Mouse (Mus musculus) urinary bladder, postnatal 4 days (tissue): ENCODE measurements around the gene Neb.

Experiments
- DNase-seq, 2 experiments: peaks; one replicate each; pipeline ENCODE4 v3.0.0; 2021 to 2022; ENCODE audit warnings: low spot score in 2 of 2

Gene Neb

DNA sequence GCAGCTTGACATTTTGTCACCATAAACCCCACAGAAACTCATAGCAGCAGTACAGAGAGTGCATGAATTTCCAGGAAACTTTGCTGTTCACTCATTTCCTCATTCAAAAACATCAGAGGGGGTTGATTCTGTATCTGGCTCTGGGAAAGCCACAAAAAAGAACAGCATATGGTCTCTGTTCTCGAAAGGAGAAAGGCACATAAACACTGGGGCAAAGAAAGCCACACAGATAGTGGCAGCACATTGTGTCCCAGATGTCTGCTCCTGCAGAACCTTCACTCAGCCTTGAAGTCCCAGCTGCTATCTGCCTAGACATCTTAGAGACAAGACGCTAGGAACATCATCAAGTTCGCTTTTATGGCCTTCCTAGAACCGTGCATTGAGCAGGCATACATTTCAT is 67.5 kb downstream of the Neb start:
- DNase-seq: no peak

DNA sequence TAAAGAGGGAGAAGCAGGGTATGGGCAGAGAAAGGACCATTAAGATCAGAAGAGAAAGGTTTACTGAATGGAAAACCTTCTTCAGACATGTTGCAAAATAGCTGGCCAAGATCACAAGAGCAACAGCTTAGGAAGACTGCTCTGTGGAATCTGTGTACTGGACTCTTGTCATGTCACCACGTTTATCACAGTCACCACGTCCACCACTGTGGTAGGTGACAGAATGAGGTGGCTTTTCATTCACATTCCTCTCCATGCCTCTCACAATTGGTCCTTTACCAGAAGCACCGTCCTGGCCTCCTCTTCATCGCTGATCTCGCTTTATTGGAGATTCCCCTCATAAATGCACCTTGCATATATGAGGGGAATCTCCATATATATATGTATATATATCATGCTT is 71.6 kb downstream of the Neb start:
- DNase-seq: no peak

DNA sequence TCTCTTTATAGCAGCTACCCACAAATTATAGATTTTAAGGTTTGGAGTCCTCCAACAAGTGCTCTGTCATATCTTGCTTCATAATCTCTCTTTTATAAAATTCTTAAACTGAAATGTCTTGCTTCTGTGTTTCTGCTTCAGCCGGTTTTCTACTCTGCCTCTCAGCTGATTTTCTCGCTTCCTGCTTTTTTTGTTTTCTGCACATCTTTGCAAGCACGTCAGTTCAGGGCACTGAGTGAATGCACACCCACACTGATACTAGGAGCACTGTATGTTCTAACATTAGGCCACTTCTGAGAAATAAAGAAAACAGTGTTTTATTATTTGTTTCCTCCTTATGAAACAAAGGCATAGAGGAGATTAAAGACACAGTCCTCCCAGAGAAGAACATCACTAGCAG is 73.7 kb downstream of the Neb start:
- no peak for DNase-seq

- DNase-seq: no peak
Measured at GRCm38 (mm10) chr2:52303405-52303804, 74.9 kb downstream of the Neb start.

DNA sequence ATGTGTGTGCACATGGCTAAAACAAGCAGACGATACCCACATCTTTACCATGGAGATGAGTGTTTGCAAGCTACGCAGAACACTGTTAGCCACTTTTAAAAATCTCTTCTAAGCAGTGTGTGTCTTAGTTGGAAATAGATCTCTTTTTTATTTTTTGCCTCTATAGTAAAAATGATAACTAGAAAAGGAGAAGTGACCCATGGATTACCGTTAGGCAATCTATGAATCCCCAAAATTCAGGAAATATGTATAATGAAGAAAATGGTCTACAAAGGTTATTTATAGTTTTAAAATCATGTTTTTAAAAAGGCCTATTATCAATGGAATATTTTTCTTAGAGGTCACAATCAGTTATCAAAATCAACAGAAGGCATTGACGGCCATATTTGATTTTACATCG is 80.3 kb downstream of the Neb start:
- DNase-seq: no peak

GRCm38 (mm10) chr2:52296779-52297178 is 81.5 kb downstream of the Neb start:
- DNase-seq: no peak

DNA sequence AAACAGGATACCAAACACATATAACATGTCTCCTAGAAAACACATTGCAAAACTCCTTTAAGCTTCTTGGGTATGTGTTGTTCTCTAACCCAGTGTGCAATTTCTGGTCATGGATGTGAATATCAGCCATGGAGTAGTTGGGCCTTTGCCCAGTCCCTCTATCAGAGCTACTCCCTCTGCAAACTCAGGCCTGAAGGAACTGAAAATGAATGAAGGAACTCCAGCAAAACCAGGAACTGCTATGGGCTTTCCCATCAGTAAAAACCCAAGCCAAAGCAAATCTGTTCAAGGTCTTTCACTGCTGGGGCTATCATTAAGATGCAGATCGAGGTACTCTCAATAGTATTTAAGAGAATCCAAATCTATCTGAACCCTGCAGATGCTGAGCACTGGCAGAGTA is 90.8 kb downstream of the Neb start:
- DNase-seq: no peak

DNA sequence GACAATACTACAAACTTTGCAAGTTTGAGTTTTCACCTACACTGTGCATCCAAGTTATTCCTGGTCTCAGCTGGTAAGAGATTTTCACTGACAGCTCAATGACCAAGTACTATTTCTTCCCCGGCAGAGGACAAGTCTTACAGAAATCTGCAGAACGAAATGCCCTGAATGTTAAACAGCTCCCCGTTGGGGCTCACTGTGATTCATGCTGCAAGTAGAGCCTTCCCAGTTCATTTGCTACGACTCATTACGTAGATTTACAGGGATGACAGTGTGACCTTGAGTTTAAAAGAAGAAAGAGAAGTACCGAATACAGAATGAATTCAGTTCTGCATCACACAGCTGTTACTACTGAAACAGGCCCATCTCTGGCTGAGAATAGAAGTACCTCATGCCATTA is 91.9 kb downstream of the Neb start:
- no peak for DNase-seq

DNA sequence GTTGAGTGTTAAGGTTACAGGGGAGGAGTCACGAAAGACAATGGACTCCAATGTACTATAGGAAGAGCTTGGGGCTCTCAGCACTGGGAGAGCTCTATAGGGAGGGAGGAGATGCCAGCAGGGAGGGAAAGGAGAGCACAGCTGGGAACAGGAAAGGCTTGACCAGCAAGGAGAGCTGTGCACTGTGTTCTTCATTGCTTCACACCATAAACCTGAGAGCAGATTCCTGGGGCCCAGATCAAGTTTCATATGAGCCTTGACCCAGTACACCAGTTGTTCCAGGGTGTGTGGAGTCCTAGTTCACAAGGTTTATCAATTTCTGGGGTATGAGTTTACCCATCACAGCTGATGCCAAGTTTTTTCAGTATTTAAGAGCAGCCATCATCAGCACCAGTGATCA is 106.1 kb downstream of the Neb start:
- DNase-seq: no peak

DNA sequence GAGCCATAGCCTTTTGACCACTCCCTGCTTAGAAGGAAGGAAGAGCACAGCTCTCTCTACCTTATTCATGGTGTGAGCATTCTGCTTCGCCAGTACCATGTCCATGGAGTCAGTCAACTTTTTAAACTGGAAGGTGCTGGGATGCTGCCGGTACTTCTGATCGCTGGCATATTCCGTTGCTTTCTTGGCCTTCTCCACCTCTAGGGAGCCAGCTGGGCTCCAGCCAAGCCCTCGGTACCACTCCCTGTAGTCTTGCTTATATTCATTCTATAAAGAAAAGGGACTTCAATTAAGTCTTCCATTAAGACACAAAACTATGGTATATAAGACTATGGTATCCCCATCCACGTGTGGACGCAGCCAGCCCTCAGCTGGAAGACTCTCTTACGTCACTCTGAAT is 107.4 kb downstream of the Neb start:
- no peak for DNase-seq

- DNase-seq: no peak
Measured at GRCm38 (mm10) chr2:52262149-52262548, 116.1 kb downstream of the Neb start.

- DNase-seq: no peak
Measured at GRCm38 (mm10) chr2:52252037-52252436, 126.2 kb downstream of the Neb start.

GRCm38 (mm10) chr2:52248316-52248826 is 129.9 kb downstream of the Neb start:
- no peak for DNase-seq

GRCm38 (mm10) chr2:52245091-52245490 is 133.2 kb downstream of the Neb start:
- DNase-seq: no peak

- DNase-seq: no peak
Measured at GRCm38 (mm10) chr2:52242691-52243090, 135.6 kb downstream of the Neb start.

DNA sequence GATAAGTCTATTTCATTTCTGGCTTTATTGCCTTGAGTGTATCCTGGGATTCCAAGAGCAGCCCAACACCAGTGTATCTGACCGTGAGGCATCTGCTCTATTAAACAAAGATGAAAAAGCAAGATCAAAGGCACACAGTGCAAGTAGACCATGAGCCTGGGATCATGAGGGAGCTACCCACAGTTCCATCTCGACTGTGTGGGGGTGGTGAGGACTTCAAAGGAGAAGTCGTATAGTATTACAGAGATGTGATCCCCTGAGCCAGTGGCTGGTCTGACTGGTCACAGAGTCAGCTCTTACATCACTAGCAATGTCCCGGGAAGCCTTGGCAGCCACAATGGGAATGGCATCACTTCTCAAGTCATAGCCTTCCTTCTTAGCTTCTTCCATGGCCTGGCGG is 140.4 kb downstream of the Neb start:
- DNase-seq: no peak

DNA sequence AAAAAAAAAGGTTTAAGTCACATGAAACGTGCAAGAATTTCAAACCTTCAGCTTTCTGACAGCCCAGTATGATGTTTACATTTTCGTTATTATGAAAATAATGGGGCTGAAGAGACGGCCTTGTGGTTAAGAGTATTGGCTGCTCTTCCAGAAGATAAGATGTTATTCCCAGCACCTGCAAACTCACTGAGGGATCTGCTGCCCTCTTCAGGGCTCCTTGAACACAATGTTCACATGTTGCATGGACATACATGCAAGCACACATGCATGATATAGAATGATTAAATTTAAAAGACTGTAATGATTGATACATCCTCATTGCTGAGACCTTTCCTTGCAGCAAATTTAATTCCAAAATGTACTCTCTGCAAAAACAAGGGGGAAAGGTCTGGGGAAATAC is 150.7 kb downstream of the Neb start:
- no peak for DNase-seq

GRCm38 (mm10) chr2:52224366-52224765 is 153.9 kb downstream of the Neb start:
- DNase-seq: no peak

DNA sequence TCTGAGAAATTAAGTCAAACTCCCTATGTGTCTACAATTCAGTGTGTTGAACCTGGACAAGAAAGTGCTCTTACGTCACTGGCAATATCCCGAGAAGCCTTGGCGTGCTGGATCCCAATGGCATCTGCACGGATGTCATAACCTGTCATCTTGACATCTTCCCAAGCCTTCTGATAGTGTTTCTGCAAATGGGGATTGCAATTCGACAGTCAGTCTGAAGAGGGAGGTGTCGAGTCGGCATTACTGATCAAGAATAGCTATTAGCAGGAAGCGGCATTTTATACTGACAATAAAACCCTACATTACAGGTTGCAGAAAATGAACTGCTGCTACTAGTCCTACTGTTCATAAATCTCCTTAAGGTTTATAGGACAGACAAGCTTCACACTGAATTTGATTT is 158.2 kb downstream of the Neb start:
- no peak for DNase-seq

GRCm38 (mm10) chr2:52215945-52216344 is 162.3 kb downstream of the Neb start:
- DNase-seq: no peak

DNA sequence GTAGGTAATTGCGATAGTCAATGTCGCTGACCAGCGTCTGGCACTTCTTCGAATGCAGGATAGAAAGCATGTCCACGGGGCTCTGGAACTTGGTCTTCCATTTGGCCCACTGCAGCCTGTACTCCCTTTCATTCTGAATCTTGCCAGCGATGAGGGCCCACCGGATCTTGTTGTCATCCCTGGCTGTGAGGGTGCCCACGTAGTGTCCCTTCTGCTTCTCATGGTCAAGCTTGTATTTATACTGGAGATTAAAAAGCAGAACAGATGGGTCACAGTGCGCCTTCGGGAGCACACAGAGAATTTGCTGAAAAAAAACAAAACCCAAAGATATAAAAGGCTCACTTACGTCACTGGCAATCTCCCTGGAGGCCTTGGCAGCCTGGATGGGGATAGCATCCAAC is 165.7 kb downstream of the Neb start:
- DNase-seq: no peak

DNA sequence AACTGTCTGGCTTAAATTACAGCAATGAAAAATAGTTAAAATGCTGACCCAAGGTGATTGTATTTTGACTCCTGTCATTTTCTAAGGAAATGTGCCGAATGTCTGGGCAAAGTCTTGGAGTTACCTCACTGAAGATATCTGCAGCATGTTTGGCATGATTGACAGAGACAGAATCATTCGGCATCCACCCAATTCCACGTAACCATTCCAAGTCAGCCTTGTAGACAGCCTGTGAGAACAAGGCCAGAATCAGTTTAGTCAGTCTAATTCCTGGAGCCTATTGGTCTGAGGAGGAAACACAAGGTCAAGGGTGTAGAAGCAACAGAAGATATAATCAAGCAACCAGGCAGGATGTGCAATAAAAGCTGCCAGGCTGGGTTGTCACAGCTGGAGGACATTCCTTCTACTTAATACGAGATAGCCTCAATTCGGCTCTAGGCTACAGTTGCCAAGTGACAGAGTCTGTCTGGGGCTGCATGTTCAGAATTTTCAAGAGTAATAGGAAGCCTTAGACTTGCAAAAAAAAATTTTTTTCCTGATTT is 166.8 kb downstream of the Neb start:
- DNase-seq: no peak

DNA sequence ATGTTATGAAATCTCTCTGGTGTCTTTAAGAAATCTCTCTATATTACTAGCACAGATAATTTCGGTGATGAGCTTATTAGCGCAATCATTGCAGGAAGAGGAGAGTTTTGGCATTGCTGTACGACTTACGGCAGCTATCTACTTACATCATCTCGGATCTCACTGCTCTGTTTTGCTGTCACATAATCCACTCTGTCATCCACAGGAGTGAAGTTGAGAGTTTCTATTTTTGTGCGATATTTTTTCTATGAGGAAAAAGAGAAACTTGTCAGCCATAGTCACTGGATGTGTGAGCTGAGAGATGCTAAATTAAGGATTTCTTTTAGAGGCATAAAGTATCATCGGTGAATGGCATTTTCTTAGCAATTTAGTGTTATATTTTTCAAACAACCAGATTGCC is 167.6 kb downstream of the Neb start:
- no peak for DNase-seq

DNA sequence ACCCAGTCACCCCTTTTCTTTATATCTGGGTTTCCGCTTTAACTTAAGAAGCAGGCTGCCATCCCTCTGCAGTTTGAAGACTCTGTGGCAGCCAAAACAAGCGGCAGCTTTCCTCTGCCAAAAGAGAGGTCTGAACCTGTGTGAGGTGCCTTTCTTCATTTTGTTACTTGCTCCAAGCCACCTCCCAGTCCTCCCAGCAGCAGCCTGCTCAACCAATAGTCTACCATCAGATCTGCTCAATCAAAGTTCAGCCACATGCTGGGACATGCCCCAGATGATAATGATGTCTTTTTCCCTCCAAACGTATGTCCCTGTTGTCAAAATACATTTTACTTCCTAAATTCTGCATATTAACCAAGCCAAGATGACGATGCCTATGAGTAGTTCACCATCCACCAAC is 173.3 kb downstream of the Neb start:
- no peak for DNase-seq

- DNase-seq: no peak
Measured at GRCm38 (mm10) chr2:52193629-52194028, 184.6 kb downstream of the Neb start.
